Mouse (Mus musculus) forebrain, embryonic 12.5 days (tissue): ENCODE measurements at regions not wholly inside any gene's neighbourhood (a gene's known extent, or its start where the extent isn't known, plus 50 kb on each side); places are given as distances from the start of the nearest gene placed in this dataset.

Experiments
- ATAC-seq: fragments of 200-750 bp; cut with Nextera tagmentation; 2 replicates; pipeline ENCODE4 v1.8.0; 2017; ENCODE audit warnings: moderate TSS enrichment; ENCODE audit not compliant: low FRiP score
- H3K27ac ChIP-seq: fragments of 300-500 bp; sonication (generic); 2 replicates; pipeline ENCODE4 v1.5.1; 2016; ENCODE audit warnings: mild to moderate bottlenecking
- H3K27me3 ChIP-seq: fragments of 300-500 bp; sonication (generic); 2 replicates; pipeline ENCODE4 v1.6.1; 2016; ENCODE audit warnings: mild to moderate bottlenecking
- H3K36me3 ChIP-seq: fragments of 300-500 bp; sonication (generic); replicated peaks from 2 replicates; pipeline ENCODE4 v1.6.1; 2016; ENCODE audit warnings: mild to moderate bottlenecking
- H3K4me1 ChIP-seq: fragments of 300-500 bp; sonication (generic); 2 replicates; pipeline ENCODE4 v1.6.1; 2016
- H3K4me2 ChIP-seq: fragments of 300-500 bp; sonication (generic); 2 replicates; pipeline ENCODE4 v1.6.1; 2016; ENCODE audit warnings: mild to moderate bottlenecking, moderate library complexity
- H3K4me3 ChIP-seq: fragments of 300-500 bp; sonication (generic); replicated peaks from 2 replicates; pipeline ENCODE4 v1.5.1; 2016; ENCODE audit warnings: mild to moderate bottlenecking
- H3K9ac ChIP-seq: fragments of 300-500 bp; sonication (generic); 2 replicates; pipeline ENCODE4 v1.6.1; 2016; ENCODE audit warnings: mild to moderate bottlenecking
- H3K9me3 ChIP-seq: fragments of 300-500 bp; sonication (generic); 2 replicates; pipeline ENCODE4 v1.6.1; 2016
- WGBS: fragments of 180-500 bp; shearing (Covaris S2); methylation state at CpG from one replicate; pipeline ENCODE4 v1.1.7; 2016; 5-methylcytosine and 5-hydroxymethylcytosine counted together

- no peak for ATAC-seq
- Histone ChIP-seq H3K27ac (no peak overlapping the region), H3K4me2 (no peak overlapping the region), H3K27me3 (no peaks in the 10 kb centered on the region), H3K4me3 (no peak overlapping the region), H3K4me1 (no peaks in the 10 kb centered on the region), H3K36me3 (no peaks in the 10 kb centered on the region), H3K9me3 (no peaks in the 10 kb centered on the region), H3K9ac (no peak overlapping the region)
- 89% methylated on average over 2 of the region's 2 CpGs for WGBS
Measured at GRCm38 (mm10) chr16:24150512-24150911, 161.9 kb upstream of the Bcl6 start.

- H3K27me3 ChIP-seq, result no peaks in the 10 kb centered on the region
- H3K4me2 ChIP-seq, result no peak overlapping the region
- H3K36me3 ChIP-seq, result no peaks in the 10 kb centered on the region
- no peaks in the 10 kb centered on the region for H3K9me3 ChIP-seq
- no peak for ATAC-seq
- 74% methylated on average over 4 of the region's 4 CpGs for WGBS
- H3K9ac ChIP-seq, result no peak overlapping the region
- no peak overlapping the region for H3K27ac ChIP-seq
- no peaks in the 10 kb centered on the region for H3K4me1 ChIP-seq
- no peak overlapping the region for H3K4me3 ChIP-seq
Measured at GRCm38 (mm10) chr16:24149441-24149840, 160.8 kb upstream of the Bcl6 start.

GRCm38 (mm10) chr16:24143894-24144293 is 155.2 kb upstream of the Bcl6 start:
- Histone ChIP-seq H3K27ac (no peak overlapping the region), H3K9ac (no peak overlapping the region), H3K9me3 (no peaks in the 10 kb centered on the region), H3K27me3 (no peaks in the 10 kb centered on the region), H3K4me1 (no peaks in the 10 kb centered on the region), H3K4me2 (no peak overlapping the region), H3K4me3 (no peak overlapping the region), H3K36me3 (no peaks in the 10 kb centered on the region)
- no peak for ATAC-seq
- 90% methylated on average over 3 of the region's 3 CpGs for WGBS

GRCm38 (mm10) chr16:24142915-24143541 is 154.4 kb upstream of the Bcl6 start:
- Histone ChIP-seq H3K4me3 (no peak overlapping the region), H3K4me1 (no peaks in the 10 kb centered on the region), H3K9me3 (no peaks in the 10 kb centered on the region), H3K4me2 (no peak overlapping the region), H3K27me3 (no peaks in the 10 kb centered on the region), H3K9ac (no peak overlapping the region), H3K36me3 (no peaks in the 10 kb centered on the region), H3K27ac (no peak overlapping the region)
- 82% methylated on average over 5 of the region's 5 CpGs for WGBS
- no peak for ATAC-seq

- no peak for ATAC-seq
- Histone ChIP-seq H3K9me3 (no peaks in the 10 kb centered on the region), H3K27me3 (no peaks in the 10 kb centered on the region), H3K4me3 (no peak overlapping the region), H3K36me3 (no peaks in the 10 kb centered on the region), H3K4me1 (no peaks in the 10 kb centered on the region), H3K27ac (no peak overlapping the region), H3K4me2 (no peak overlapping the region), H3K9ac (no peak overlapping the region)
- WGBS, result 86% methylated on average over 3 of the region's 3 CpGs
Measured at GRCm38 (mm10) chr16:24139109-24139508, 150.5 kb upstream of the Bcl6 start.

- Histone ChIP-seq H3K27ac (no peak overlapping the region), H3K4me1 (0 out of 2 replicates have a peak, but pooled peaks cover 6% of the 10 kb centered on the region), H3K9ac (no peak overlapping the region), H3K36me3 (no peaks in the 10 kb centered on the region), H3K4me3 (no peak overlapping the region), H3K9me3 (no peaks in the 10 kb centered on the region), H3K4me2 (no peak overlapping the region), H3K27me3 (no peaks in the 10 kb centered on the region)
- no peak for ATAC-seq
- WGBS, result 79% methylated on average over 7 of the region's 7 CpGs
Measured at GRCm38 (mm10) chr16:24137266-24138033, 148.8 kb upstream of the Bcl6 start.

- no peaks in the 10 kb centered on the region for H3K9me3 ChIP-seq
- no peaks in the 10 kb centered on the region for H3K27me3 ChIP-seq
- ATAC-seq, result no peak
- no peak overlapping the region for H3K4me3 ChIP-seq
- no peak overlapping the region for H3K27ac ChIP-seq
- H3K36me3 ChIP-seq, result no peaks in the 10 kb centered on the region
- 67% methylated on average over 5 of the region's 5 CpGs for WGBS
- no peak overlapping the region for H3K9ac ChIP-seq
- no peak overlapping the region for H3K4me2 ChIP-seq
- H3K4me1 ChIP-seq, result 0 out of 2 replicates have a peak, but pooled peaks cover 6% of the 10 kb centered on the region
Measured at GRCm38 (mm10) chr16:24136483-24137148, 148.0 kb upstream of the Bcl6 start.

- Histone ChIP-seq H3K4me2 (no peak overlapping the region), H3K27me3 (no peaks in the 10 kb centered on the region), H3K4me1 (0 out of 2 replicates have a peak, but pooled peaks cover 6% of the 10 kb centered on the region), H3K36me3 (no peaks in the 10 kb centered on the region), H3K27ac (no peak overlapping the region), H3K4me3 (no peak overlapping the region), H3K9me3 (no peaks in the 10 kb centered on the region), H3K9ac (no peak overlapping the region)
- 90% methylated on average over 5 of the region's 5 CpGs for WGBS
- ATAC-seq, result no peak
Measured at GRCm38 (mm10) chr16:24135841-24136240, 147.2 kb upstream of the Bcl6 start.

- no peaks in the 10 kb centered on the region for H3K27me3 ChIP-seq
- no peak for ATAC-seq
- no peak overlapping the region for H3K4me2 ChIP-seq
- H3K9me3 ChIP-seq, result no peaks in the 10 kb centered on the region
- 0 out of 2 replicates have a peak, but pooled peaks cover 6% of the 10 kb centered on the region for H3K4me1 ChIP-seq
- no peak overlapping the region for H3K4me3 ChIP-seq
- no peak overlapping the region for H3K27ac ChIP-seq
- no peaks in the 10 kb centered on the region for H3K36me3 ChIP-seq
- 89% methylated on average over 4 of the region's 4 CpGs for WGBS
- H3K9ac ChIP-seq, result no peak overlapping the region
Measured at GRCm38 (mm10) chr16:24135351-24135750, 146.7 kb upstream of the Bcl6 start.

- no peak overlapping the region for H3K4me2 ChIP-seq
- WGBS, result 83% methylated on average over 4 of the region's 4 CpGs
Measured at GRCm38 (mm10) chr16:24134486-24135050, 145.9 kb upstream of the Bcl6 start.

GRCm38 (mm10) chr16:24130646-24131045 is 142.0 kb upstream of the Bcl6 start:
- 0 out of 2 replicates have a peak, but pooled peaks cover 6% of the 10 kb centered on the region for H3K4me1 ChIP-seq

More at GRCm38 (mm10) chr16:24134486-24135050, 145.9 kb upstream of the Bcl6 start:
- Histone ChIP-seq H3K9ac (no peak overlapping the region), H3K4me3 (no peak overlapping the region), H3K9me3 (no peaks in the 10 kb centered on the region), H3K36me3 (no peaks in the 10 kb centered on the region), H3K27ac (no peak overlapping the region), H3K27me3 (no peaks in the 10 kb centered on the region), H3K4me1 (0 out of 2 replicates have a peak, but pooled peaks cover 6% of the 10 kb centered on the region)
- no peak for ATAC-seq

GRCm38 (mm10) chr16:24129701-24130100 is 141.0 kb upstream of the Bcl6 start:
- H3K36me3 ChIP-seq, result no peaks in the 10 kb centered on the region
- 0 out of 2 replicates have a peak, but pooled peaks cover 6% of the 10 kb centered on the region for H3K4me1 ChIP-seq
- H3K4me2 ChIP-seq, result no peak overlapping the region
- H3K9ac ChIP-seq, result no peak overlapping the region
- WGBS, result 96% methylated on average over 4 of the region's 4 CpGs
- H3K9me3 ChIP-seq, result no peaks in the 10 kb centered on the region
- ATAC-seq, result no peak
- no peak overlapping the region for H3K27ac ChIP-seq
- no peaks in the 10 kb centered on the region for H3K27me3 ChIP-seq
- no peak overlapping the region for H3K4me3 ChIP-seq

More at GRCm38 (mm10) chr16:24130646-24131045, 142.0 kb upstream of the Bcl6 start:
- no peak for ATAC-seq
- Histone ChIP-seq H3K27ac (no peak overlapping the region), H3K9ac (no peak overlapping the region), H3K4me3 (no peak overlapping the region), H3K27me3 (no peaks in the 10 kb centered on the region), H3K36me3 (no peaks in the 10 kb centered on the region), H3K9me3 (no peaks in the 10 kb centered on the region), H3K4me2 (no peak overlapping the region)
